Mouse (Mus musculus) kidney, embryonic 14.5 days (tissue): ENCODE results near the gene Slc5a10. TPM values are rescaled to one million over a fixed set of nuclear protein-coding genes. Genes with fewer than 3 reads are reported as not detected.
"Not testable (repeated sequence)": the region's sequence is repeated elsewhere in the genome, so short reads cannot be mapped to it uniquely, and the experiment has no call there.

Experiments
- ATAC-seq: fragments of 200-750 bp; cut with Nextera tagmentation; 2 replicates; pipeline ENCODE4 v1.8.0; 2017; ENCODE audit warnings: moderate number of reproducible peaks, mild to moderate bottlenecking, moderate TSS enrichment, moderate library complexity; ENCODE audit not compliant: low FRiP score, low TSS enrichment
- H3K27ac ChIP-seq: fragments of 300-500 bp; sonication (generic); 2 replicates; pipeline ENCODE4 v1.5.1; 2014; ENCODE audit warnings: low read depth, mild to moderate bottlenecking, low read length, moderate library complexity, mixed read lengths
- H3K27me3 ChIP-seq: fragments of 300-500 bp; sonication (generic); 2 replicates; pipeline ENCODE4 v1.6.1; 2014; ENCODE audit warnings: mild to moderate bottlenecking, low read length; ENCODE audit not compliant: control insufficient read depth, insufficient read depth
- H3K36me3 ChIP-seq: fragments of 300-500 bp; sonication (generic); 2 replicates; pipeline ENCODE4 v1.6.1; 2014; ENCODE audit warnings: low read length, mixed read lengths; ENCODE audit not compliant: control insufficient read depth, insufficient read depth
- H3K4me1 ChIP-seq: fragments of 300-500 bp; sonication (generic); 2 replicates; pipeline ENCODE4 v1.6.1; 2014; ENCODE audit warnings: low read length, mixed read lengths; ENCODE audit not compliant: control insufficient read depth, insufficient read depth
- H3K4me2 ChIP-seq: fragments of 300-500 bp; sonication (generic); replicated peaks from 2 replicates; pipeline ENCODE4 v1.6.1; 2014; ENCODE audit warnings: low read depth, mild to moderate bottlenecking, low read length
- H3K4me3 ChIP-seq: fragments of 300-500 bp; sonication (generic); 2 replicates; pipeline ENCODE4 v1.5.1; 2014; ENCODE audit warnings: mild to moderate bottlenecking, low read length
- H3K9ac ChIP-seq: fragments of 300-500 bp; sonication (generic); 2 replicates; pipeline ENCODE4 v1.6.1; 2014; ENCODE audit warnings: low read depth, mild to moderate bottlenecking, low read length, moderate library complexity
- H3K9me3 ChIP-seq: fragments of 300-500 bp; sonication (generic); 2 replicates; pipeline ENCODE4 v1.6.1; 2016; ENCODE audit warnings: low read length; ENCODE audit not compliant: control insufficient read depth
- WGBS: fragments of 180-500 bp; shearing (Covaris S2); extraction: QIAGEN DNeasy Blood & Tissue Kit; methylation state at CpG from one replicate; pipeline ENCODE4 v1.1.7; 2014; 5-methylcytosine and 5-hydroxymethylcytosine counted together
- polyA plus RNA-seq: library from polyadenylated mRNA; unstranded; fragments of >200 nt; fragmentation: Nextera tagmentation; extraction: Ambion mirVana; gene quantifications from 2 replicates; pipeline ENCODE4 v1.2.1, GENCODE M21; 2014

Slc5a10 gene
- polyA plus RNA-seq, 1 experiment from 2014 or later, result 0.11 TPM

- not testable (repeated sequence) for H3K9ac ChIP-seq
These were observed 84.3 kb downstream of the Slc5a10 start for GRCm38 (mm10) chr11:61636309-61636708.

GRCm38 (mm10) chr11:61629621-61630020 is 91.0 kb downstream of the Slc5a10 start:
- Histone ChIP-seq H3K4me2 (no peak overlapping the region), H3K9me3 (no peaks in the 10 kb centered on the region), H3K27ac (no peak overlapping the region), H3K36me3 (no peaks in the 10 kb centered on the region), H3K4me1 (no peaks in the 10 kb centered on the region), H3K9ac (no peak overlapping the region), H3K4me3 (no peak overlapping the region), H3K27me3 (no peaks in the 10 kb centered on the region)
- WGBS, result 68% methylated on average over 3 of the region's 3 CpGs
- ATAC-seq, result no peak

More at GRCm38 (mm10) chr11:61636309-61636708, 84.3 kb downstream of the Slc5a10 start:
- not testable (repeated sequence) for H3K4me2 ChIP-seq, H3K4me1 ChIP-seq, H3K36me3 ChIP-seq, H3K27ac ChIP-seq, H3K27me3 ChIP-seq, H3K9me3 ChIP-seq, H3K4me3 ChIP-seq, ATAC-seq
- WGBS, result 90% methylated on average over 3 of the region's 4 CpGs

GRCm38 (mm10) chr11:61626509-61626908 is 94.1 kb downstream of the Slc5a10 start:
- no peak overlapping the region for H3K4me3 ChIP-seq
- 100% methylated on average over 1 of the region's 1 CpGs for WGBS
- no peak for ATAC-seq

GRCm38 (mm10) chr11:61625136-61625535 is 95.5 kb downstream of the Slc5a10 start:
- 79% methylated on average over 7 of the region's 7 CpGs for WGBS
- H3K27ac ChIP-seq, result no peak overlapping the region
- no peak overlapping the region for H3K9ac ChIP-seq
- no peaks in the 10 kb centered on the region for H3K4me1 ChIP-seq
- no peaks in the 10 kb centered on the region for H3K27me3 ChIP-seq
- no peak for ATAC-seq
- no peaks in the 10 kb centered on the region for H3K9me3 ChIP-seq
- no peak overlapping the region for H3K4me3 ChIP-seq
- no peak overlapping the region for H3K4me2 ChIP-seq
- no peaks in the 10 kb centered on the region for H3K36me3 ChIP-seq

More at GRCm38 (mm10) chr11:61626509-61626908, 94.1 kb downstream of the Slc5a10 start:
- Histone ChIP-seq H3K4me1 (no peaks in the 10 kb centered on the region), H3K36me3 (no peaks in the 10 kb centered on the region), H3K9ac (no peak overlapping the region), H3K27me3 (no peaks in the 10 kb centered on the region), H3K4me2 (no peak overlapping the region), H3K9me3 (no peaks in the 10 kb centered on the region), H3K27ac (no peak overlapping the region)

Other genes with a start within 250 kb of the Slc5a10 start
- 115 and 163 TPM in 2 replicates for gene Mfap4, start 235.4 kb downstream of the Slc5a10 start, polyA plus RNA-seq
- gene Mapk7, start 226.4 kb downstream of the Slc5a10 start, polyA plus RNA-seq, result 34.2 and 53.4 TPM in 2 replicates
- gene B9d1, start 215.7 kb downstream of the Slc5a10 start, polyA plus RNA-seq, result 49.2 and 56.4 TPM in 2 replicates
- 20.0 and 31.3 TPM in 2 replicates for gene Epn2, start 141.1 kb downstream of the Slc5a10 start, polyA plus RNA-seq
- 7.5 and 8.6 TPM in 2 replicates for gene Grap, start 67.6 kb downstream of the Slc5a10 start, polyA plus RNA-seq
- 1.8 and 1.9 TPM in 2 replicates for gene Fam83g, start 36.7 kb downstream of the Slc5a10 start, polyA plus RNA-seq
- 28.0 and 31.7 TPM in 2 replicates for gene Prpsap2, start 41.3 kb upstream of the Slc5a10 start, polyA plus RNA-seq
- gene Ulk2, start 134.2 kb upstream of the Slc5a10 start, polyA plus RNA-seq, result 11.9 and 16.3 TPM in 2 replicates
- 14.8 and 22.1 TPM in 2 replicates for gene Akap10, start 209.4 kb upstream of the Slc5a10 start, polyA plus RNA-seq
- 6.6 and 13.6 TPM in 2 replicates for gene Specc1, start 235.9 kb upstream of the Slc5a10 start, polyA plus RNA-seq